Mouse (Mus musculus) cerebellum, adult 9-10 months (tissue): ENCODE measurements around the gene Mn1.

Experiments
- DNase-seq: peaks from one replicate; pipeline ENCODE4 v3.0.0; 2022

Gene Mn1

GRCm38 (mm10) chr5:111409412-111410044, 7.6 kb upstream of the Mn1 start:
- DNase-seq: no peak

DNA sequence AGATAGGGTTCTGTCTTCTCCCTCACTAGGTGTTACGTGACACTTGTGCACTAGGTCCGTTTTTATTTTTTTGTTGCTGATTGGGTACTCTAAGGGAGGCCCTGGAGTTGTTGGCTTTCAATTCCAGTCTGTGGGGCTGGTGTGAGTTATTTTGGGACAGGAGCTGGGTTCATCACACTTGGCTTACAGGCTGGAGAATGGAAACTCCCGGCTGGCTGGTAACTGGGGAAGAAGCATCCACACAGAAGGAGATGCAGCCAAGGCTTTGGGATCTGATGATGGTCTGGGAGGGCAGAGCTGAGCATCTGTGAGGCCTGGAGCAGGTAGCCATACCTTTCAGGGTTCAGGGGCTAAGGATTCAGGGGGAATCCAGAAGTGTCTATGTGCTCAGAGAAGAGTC, 6.5 kb upstream of the Mn1 start:
- no peak for DNase-seq

DNA sequence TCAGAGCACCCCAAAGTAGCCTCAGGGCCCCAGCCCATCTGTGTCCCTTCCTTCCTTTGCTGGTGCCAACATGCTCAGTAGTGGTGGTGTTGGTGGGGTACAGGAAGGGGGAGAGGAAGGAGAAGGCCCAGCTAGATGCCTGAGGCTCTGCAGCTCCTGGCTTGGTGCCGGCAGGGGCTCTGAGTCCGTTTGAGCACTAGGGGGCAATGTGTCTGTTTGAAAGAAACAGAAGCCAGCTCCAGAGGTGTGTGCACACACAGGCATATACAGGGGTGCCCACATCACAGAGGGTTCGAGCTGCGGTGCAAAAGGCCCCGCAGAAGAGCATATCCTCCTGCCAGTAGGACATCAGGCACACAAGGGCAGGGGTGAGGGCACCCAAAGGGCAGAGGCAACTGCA, 3.0 kb upstream of the Mn1 start:
- DNase-seq: no peak

DNA sequence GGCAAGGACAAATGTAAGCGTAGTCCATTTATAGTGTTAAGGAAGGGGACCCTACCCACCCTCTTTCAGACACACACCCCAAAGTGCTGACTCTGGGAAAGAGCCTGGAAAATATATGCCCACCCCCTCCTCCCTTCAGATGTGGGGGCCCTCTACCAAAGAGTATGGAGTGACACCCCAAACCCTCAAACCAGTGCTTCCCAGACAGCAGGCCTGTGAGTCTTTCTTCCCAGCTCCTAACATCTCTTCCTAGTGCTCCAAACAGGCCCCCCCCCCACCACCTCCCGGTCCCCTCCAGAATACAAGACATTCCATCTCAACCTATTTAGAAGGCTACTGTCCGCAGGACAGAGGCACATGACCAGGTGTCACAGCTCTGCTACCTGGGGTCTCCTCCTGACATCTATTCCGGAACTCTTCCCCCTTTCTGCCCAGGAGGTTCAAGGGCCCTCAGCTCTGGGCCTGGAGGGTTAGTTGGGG, 2.4 kb upstream of the Mn1 start:
- no peak for DNase-seq

- no peak for DNase-seq
Measured at GRCm38 (mm10) chr5:111415575-111415974, 1.6 kb upstream of the Mn1 start.

DNA sequence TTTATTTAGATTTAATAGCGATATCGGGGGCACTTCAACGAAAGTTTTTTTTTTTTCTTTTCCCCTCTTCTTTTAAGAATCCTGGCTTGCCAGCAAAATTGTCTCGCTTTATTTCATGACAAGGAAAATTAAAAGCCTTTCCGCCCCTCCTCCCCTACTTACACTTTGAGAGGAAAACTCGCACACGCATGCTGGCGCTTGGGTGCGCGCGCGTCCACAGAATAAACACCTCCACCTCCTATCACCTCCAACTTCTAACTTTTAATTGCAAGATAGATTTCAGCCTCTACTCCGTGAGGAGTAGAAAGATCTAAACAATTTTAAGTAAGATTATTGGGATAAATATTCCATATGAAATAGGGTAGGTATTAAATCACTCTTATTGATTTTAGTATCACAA, 1.1 kb upstream of the Mn1 start:
- DNase-seq: no peak

DNA sequence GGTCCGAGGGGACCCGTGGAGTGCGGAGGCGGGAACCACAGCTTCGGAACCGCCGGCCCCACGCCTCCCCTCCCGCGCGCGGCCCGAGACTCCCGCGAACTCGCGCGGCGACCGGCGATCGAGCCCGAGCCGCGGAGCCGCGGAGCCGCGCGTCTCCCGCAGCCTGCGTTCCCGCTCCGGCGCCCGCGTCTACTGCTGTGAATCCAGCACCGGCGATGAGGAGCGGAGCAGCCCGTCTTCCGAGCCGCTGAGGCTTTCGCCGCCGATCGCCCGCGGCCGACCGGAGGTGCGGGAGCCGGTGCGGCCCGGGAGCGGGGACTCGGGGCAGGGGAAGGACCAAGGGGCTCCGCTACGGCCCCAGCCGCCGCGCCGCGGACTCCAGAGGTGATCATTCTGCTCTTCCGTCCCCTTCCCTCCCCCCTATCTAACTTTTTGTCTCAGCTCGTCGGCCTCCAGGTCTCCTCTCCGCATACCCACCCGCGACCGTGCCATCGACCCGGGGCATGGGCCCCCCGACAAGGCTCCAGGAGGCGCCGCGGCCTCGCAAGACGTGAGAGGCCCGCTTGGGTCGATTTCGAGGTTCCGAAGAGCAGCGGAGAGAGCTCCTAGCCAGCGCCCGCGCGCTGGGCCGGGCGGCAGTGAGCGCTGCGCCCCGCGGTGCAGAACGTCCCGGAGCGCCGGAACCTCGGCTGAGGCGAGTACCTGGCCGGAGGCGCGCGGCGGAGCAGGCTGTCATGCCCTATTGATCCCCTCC, 393 bp downstream of the Mn1 start:
- DNase-seq: no peak

DNA sequence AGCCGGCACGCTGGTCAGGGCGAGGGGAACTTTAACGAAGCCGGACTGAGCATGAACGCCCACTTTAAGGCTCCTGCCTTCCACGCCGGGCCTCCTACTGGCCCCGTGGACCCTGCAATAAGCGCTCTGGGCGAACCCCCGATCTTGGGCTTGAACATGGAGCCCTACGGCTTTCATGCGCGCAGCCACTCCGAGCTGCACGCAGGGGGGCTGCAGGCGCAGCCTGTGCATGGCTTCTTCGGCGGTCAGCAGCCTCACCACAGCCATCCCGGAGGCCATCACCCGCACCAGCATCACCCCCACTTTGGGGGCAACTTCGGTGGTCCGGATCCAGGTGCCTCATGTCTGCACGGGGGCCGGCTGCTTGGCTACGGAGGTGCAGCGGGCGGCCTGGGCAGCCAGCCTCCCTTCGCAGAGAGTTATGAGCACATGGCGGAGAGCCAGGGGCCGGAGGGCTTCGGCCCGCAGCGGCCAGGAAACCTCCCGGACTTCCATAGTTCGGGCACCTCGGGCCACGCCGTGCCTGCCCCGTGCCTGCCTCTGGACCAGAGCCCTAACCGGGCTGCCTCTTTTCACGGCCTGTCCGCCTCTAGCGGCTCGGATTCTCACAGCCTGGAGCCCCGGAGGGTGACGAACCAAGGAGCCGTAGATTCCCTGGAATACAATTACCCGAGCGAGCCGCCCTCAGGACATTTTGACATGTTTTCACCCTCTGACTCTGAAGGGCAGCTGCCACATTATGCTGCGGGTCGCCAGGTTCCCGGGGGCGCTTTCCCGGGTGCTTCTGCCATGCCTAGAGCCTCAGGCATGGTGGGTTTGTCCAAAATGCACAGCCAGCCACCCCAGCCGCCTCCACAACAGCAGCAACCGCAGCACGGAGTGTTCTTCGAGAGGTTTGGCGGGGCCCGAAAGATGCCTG, 1.3 kb downstream of the Mn1 start:
- no peak for DNase-seq

GRCm38 (mm10) chr5:111419121-111419881, 2.1 kb downstream of the Mn1 start:
- DNase-seq: no peak

DNA sequence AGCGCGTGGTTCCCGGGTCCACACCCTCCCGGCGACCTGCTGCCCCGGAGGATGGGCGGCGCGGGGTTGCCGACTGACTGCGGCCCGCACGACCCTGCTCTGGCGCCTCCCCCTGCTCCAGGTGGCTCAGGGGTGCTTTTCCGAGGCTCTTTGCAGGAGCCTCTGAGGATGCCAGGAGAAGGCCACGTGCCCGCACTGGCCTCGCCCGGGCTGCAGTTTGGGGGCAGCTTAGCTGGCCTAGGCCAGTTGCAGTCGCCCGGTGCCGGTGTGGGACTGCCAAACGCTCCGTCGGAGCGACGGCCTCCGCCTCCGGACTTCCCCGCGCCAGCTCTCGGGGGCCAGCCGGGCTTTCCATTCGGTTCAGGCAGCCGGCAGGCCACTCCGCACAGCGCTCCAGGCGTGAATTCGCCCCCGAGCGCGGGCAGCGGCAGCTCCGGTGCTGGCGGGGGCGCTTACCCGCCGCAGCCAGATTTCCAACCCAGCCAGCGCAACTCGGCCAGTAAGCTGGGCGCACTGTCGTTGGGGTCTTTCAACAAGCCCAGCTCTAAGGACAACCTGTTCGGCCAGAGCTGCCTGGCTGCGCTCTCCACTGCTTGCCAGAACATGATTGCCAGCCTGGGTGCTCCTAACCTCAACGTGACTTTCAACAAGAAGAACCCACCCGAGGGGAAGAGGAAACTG, 3.0 kb downstream of the Mn1 start:
- DNase-seq: no peak

GRCm38 (mm10) chr5:111420896-111421295, 3.7 kb downstream of the Mn1 start:
- no peak for DNase-seq

DNA sequence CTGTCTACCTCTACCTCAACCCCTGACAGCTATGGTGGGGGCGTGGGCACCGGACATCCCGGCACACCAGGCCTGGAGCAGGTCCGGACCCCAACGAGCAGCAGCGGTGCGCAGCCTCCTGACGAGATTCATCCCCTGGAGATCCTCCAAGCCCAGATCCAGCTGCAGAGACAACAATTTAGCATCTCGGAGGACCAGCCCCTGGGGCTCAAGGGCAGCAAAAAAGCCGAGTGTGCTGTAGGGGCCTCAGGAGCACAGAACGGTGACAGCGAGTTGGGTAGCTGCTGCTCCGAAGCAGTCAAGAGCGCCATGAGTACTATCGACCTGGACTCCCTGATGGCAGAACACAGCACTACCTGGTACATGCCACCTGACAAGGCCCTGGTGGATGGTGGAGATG, 4.3 kb downstream of the Mn1 start:
- no peak for DNase-seq

- DNase-seq: no peak
Measured at GRCm38 (mm10) chr5:111422058-111422800, 5.1 kb downstream of the Mn1 start.

DNA sequence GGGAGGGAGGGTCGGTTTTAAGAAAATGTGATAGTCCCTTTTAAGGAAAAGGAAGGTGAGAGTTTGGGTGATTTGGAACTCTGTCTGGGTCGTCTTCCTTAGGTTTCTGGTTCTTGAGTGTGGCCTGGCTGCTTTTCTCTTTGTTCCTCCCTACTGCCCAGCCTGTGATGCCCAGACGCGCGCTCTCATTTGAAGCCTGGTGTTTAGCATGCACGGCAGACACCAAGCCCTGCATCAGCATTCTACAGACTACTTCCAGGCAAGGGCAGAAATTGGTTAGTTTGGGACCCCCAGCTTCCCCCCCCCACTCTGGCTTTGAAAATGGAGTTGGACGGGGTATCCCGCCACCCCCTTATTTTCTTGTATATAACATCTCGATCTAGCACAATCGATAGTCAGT, 5.8 kb downstream of the Mn1 start:
- no peak for DNase-seq

- DNase-seq: no peak
Measured at GRCm38 (mm10) chr5:111423616-111424015, 6.5 kb downstream of the Mn1 start.

DNA sequence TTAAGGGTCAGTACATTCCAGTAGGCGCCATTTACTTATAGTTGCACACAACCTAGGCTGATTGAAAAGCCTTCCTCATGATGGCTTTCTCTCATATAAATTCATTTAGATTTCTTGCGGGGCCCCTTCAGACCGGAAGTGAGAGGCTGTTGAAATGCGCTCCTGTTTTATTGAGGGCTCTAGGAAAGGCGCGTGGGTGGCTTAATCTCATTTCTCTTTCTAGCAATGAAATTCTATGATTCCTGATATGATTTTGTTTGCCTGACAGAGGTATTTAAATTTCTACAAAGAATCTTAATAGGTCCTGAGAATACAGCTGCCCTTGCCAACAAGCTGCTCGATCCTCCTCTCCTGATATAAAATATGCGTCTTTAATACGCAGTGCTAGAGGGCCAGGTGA, 8.7 kb downstream of the Mn1 start:
- DNase-seq: no peak

GRCm38 (mm10) chr5:111426249-111426648, 9.1 kb downstream of the Mn1 start:
- no peak for DNase-seq

GRCm38 (mm10) chr5:111428882-111429281, 11.7 kb downstream of the Mn1 start:
- DNase-seq: no peak

- DNase-seq: no peak
Measured at GRCm38 (mm10) chr5:111429726-111430125, 12.6 kb downstream of the Mn1 start.

- DNase-seq: no peak
Measured at GRCm38 (mm10) chr5:111431007-111431730, 14.0 kb downstream of the Mn1 start.

DNA sequence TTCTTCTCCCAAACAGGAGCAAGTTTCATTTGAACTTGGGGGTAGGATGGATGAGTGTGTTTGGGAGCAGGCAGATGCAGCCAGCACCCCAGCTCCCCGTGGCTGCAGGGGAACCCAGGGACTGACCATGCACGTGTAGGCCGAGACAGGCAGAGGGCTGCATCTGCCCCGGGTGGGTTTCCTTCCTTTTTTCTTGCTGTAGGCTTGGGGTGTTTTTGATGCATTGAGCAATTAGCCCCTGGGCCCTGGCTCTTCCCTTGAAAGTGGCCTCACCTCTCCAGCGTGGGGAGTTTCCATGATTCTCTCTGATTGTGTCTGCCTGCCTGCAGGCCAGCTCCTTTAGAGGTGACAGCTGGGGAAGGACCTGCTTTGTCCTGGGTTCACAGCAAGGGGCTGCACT, 15.7 kb downstream of the Mn1 start:
- DNase-seq: no peak
